Mouse (Mus musculus) MEL (cell line): ENCODE measurements around the gene Rpia. TPM values are rescaled to one million over a fixed set of nuclear protein-coding genes. Genes with fewer than 3 reads are reported as not detected.

Source experiments
- DNase-seq: peaks from one replicate; pipeline ENCODE4 v3.0.0; 2011; ENCODE audit warnings: low read depth, low spot score
- H3K27ac ChIP-seq: 2 replicates; pipeline ENCODE4 v1.5.1; 2012; ENCODE audit warnings: low read depth, mild to moderate bottlenecking, control low read depth, low read length, moderate library complexity; ENCODE audit not compliant: control insufficient read depth
- H3K27me3 ChIP-seq, 2 experiments: fragments of 150-350 bp in 1 of 2; sonication (generic) in 1 of 2; 2 replicates each; pipeline ENCODE4 v1.6.1; 2012; ENCODE audit warnings: low read length in 2 of 2, mild to moderate bottlenecking in 2 of 2, improper control_type of control experiment in 1 of 2, moderate library complexity in 1 of 2; ENCODE audit not compliant: insufficient read depth in 2 of 2, control insufficient read depth in 1 of 2
- H3K36me3 ChIP-seq, 2 experiments: 2 replicates each; pipeline ENCODE4 v1.6.1; 2012 to 2014; ENCODE audit warnings: low read length in 2 of 2, improper control_type of control experiment in 1 of 2, inconsistent platforms in 1 of 2, mild to moderate bottlenecking in 1 of 2; ENCODE audit not compliant: insufficient read depth in 2 of 2, control insufficient read depth in 1 of 2
- H3K4me1 ChIP-seq, 2 experiments: fragments of 150-350 bp in 1 of 2; sonication (generic) in 1 of 2; 2 replicates each; pipeline ENCODE4 v1.6.1; 2012; ENCODE audit warnings: low read length in 2 of 2, improper control_type of control experiment in 1 of 2, mild to moderate bottlenecking in 1 of 2; ENCODE audit not compliant: insufficient read depth in 2 of 2, control insufficient read depth in 1 of 2
- H3K4me3 ChIP-seq, 2 experiments: fragments of 150-350 bp in 1 of 2; sonication (generic) in 1 of 2; 2 replicates each; pipeline ENCODE4 v1.5.1; 2012; ENCODE audit warnings: low read depth in 2 of 2, low read length in 2 of 2, mild to moderate bottlenecking in 2 of 2, moderate library complexity in 2 of 2, control low read depth in 1 of 2, improper control_type of control experiment in 1 of 2; ENCODE audit not compliant: control insufficient read depth in 1 of 2, insufficient read depth in 1 of 2
- H3K79me2 ChIP-seq: 2 replicates; pipeline ENCODE4 v1.6.1; 2012; ENCODE audit warnings: mild to moderate bottlenecking, low read length, moderate library complexity; ENCODE audit not compliant: control insufficient read depth, poor library complexity, insufficient read depth
- H3K9ac ChIP-seq: 2 replicates; pipeline ENCODE4 v1.6.1; 2012; ENCODE audit warnings: low read depth, mild to moderate bottlenecking, control low read depth, low read length, moderate library complexity; ENCODE audit not compliant: control insufficient read depth, poor library complexity, severe bottlenecking
- H3K9me3 ChIP-seq: fragments of 150-350 bp; sonication (generic); replicated peaks from 2 replicates; pipeline ENCODE4 v1.6.1; 2012; ENCODE audit warnings: mild to moderate bottlenecking, low read length, improper control_type of control experiment, moderate library complexity; ENCODE audit not compliant: insufficient read depth
- CTCF ChIP-seq, 3 experiments: IDR thresholded peaks in 2 of 3; conservative IDR thresholded peaks in 1 of 3; 2 replicates each; pipeline ENCODE4 v1.5.1; 2011 to 2012; ENCODE audit warnings: low read length in 3 of 3, low read depth in 2 of 3, mild to moderate bottlenecking in 2 of 3, improper control_type of control experiment in 1 of 3, inconsistent platforms in 1 of 3, mixed read lengths in 1 of 3, moderate library complexity in 1 of 3; ENCODE audit not compliant: control insufficient read depth in 1 of 3, insufficient read depth in 1 of 3, poor library complexity in 1 of 3, severe bottlenecking in 1 of 3
- ETS1 ChIP-seq: IDR thresholded peaks from 2 replicates; pipeline ENCODE4 v1.6.1; 2012; ENCODE audit warnings: low read depth, mild to moderate bottlenecking, inconsistent platforms, low read length, improper control_type of control experiment, moderate library complexity
- GABPA ChIP-seq: IDR thresholded peaks from 2 replicates; pipeline ENCODE4 v1.6.1; 2012; ENCODE audit warnings: low read depth, mild to moderate bottlenecking, inconsistent platforms, low read length, improper control_type of control experiment, moderate library complexity
- GATA1 ChIP-seq: IDR thresholded peaks from 2 replicates; pipeline ENCODE4 v1.6.1; 2011; ENCODE audit warnings: low read depth, low read length, improper control_type of control experiment
- HCFC1 ChIP-seq: IDR thresholded peaks from 2 replicates; pipeline ENCODE4 v1.6.1; 2012; ENCODE audit warnings: low read depth, mild to moderate bottlenecking, inconsistent platforms, low read length, improper control_type of control experiment, moderate library complexity
- JUND ChIP-seq: IDR thresholded peaks from 2 replicates; pipeline ENCODE4 v1.6.1; 2011; ENCODE audit warnings: low read depth, mild to moderate bottlenecking, improper control_type of control experiment, low read length
- KAT2A ChIP-seq: conservative IDR thresholded peaks from 2 replicates; pipeline ENCODE4 v1.6.1; 2012; ENCODE audit warnings: low read depth, low read length, improper control_type of control experiment, inconsistent platforms
- MAX ChIP-seq: IDR thresholded peaks from 2 replicates; pipeline ENCODE4 v1.6.1; 2011; ENCODE audit warnings: low read length, improper control_type of control experiment
- MYC ChIP-seq: IDR thresholded peaks from 2 replicates; pipeline ENCODE4 v1.6.1; 2011; ENCODE audit warnings: low read depth, mild to moderate bottlenecking, low read length, improper control_type of control experiment, moderate library complexity
- POLR2AphosphoS5 ChIP-seq: IDR thresholded peaks from 2 replicates; pipeline ENCODE4 v1.6.1; 2012; ENCODE audit warnings: low read depth, borderline replicate concordance, mild to moderate bottlenecking, inconsistent platforms, low read length, moderate library complexity, mixed read lengths
- RAD21 ChIP-seq: IDR thresholded peaks from 2 replicates; pipeline ENCODE4 v1.6.1; 2011; ENCODE audit warnings: mild to moderate bottlenecking, low read depth, low read length, improper control_type of control experiment
- UBTF ChIP-seq: IDR thresholded peaks from 2 replicates; pipeline ENCODE4 v1.6.1; 2012; ENCODE audit warnings: low read depth, mild to moderate bottlenecking, inconsistent platforms, low read length, improper control_type of control experiment, moderate library complexity, borderline replicate concordance; ENCODE audit not compliant: insufficient read depth
- USF1 ChIP-seq: IDR thresholded peaks from 2 replicates; pipeline ENCODE4 v1.6.1; 2014; ENCODE audit warnings: low read depth, mild to moderate bottlenecking, inconsistent platforms, low read length, improper control_type of control experiment, moderate library complexity
- ZC3H11A ChIP-seq: IDR thresholded peaks from 2 replicates; pipeline ENCODE4 v1.6.1; 2012; ENCODE audit warnings: low read depth, mild to moderate bottlenecking, inconsistent platforms, low read length, improper control_type of control experiment
- ZKSCAN1 ChIP-seq: IDR thresholded peaks from 2 replicates; pipeline ENCODE4 v1.6.1; 2012; ENCODE audit warnings: low read depth, mild to moderate bottlenecking, inconsistent platforms, low read length, improper control_type of control experiment, moderate library complexity
- ZMIZ1 ChIP-seq: IDR thresholded peaks from 2 replicates; pipeline ENCODE4 v1.6.1; 2012; ENCODE audit warnings: low read depth, mild to moderate bottlenecking, inconsistent platforms, low read length, improper control_type of control experiment, moderate library complexity
- polyA plus RNA-seq, 2 experiments: library from polyadenylated mRNA; stranded (reverse) in 1 of 2; unstranded in 1 of 2; fragments of >175 nt in 1 of 2; fragments of >200 nt in 1 of 2; gene quantifications; 2 replicates each; pipeline versions ENCODE4 v1.2.1 to v1.2.4; 2012; ENCODE audit warnings: low replicate concordance in 2 of 2, low read depth in 1 of 2; ENCODE audit not compliant: insufficient read length in 2 of 2, insufficient read depth in 1 of 2, missing spikeins in 1 of 2
- total RNA-seq: library from RNA; depleted of rRNA; stranded (reverse); fragments of 300-350 nt; gene quantifications from 2 replicates; pipeline ENCODE4 v1.2.3, GENCODE M21; 2012

The Rpia gene
- total and polyA plus RNA-seq, 3 experiments, result 93.4 to 238 (median 180) TPM

- DNase-seq, result no peak
- no peak overlapping the region for H3K9ac ChIP-seq
- no peaks in the 10 kb centered on the region for H3K9me3 ChIP-seq
- 0 out of 4 replicates have a peak, but pooled peaks cover 0 to 2% of the 10 kb centered on the region in 2 experiments for H3K36me3 ChIP-seq
- no peaks in the 10 kb centered on the region for H3K79me2 ChIP-seq
- TF ChIP-seq MYC (no peak), ZC3H11A (no peak), ZKSCAN1 (no peak), RAD21 (no peak)
- TF ChIP-seq, all 39 proteins: peak for 0
- H3K27me3 ChIP-seq, result no peaks in the 10 kb centered on the region
- H3K27ac ChIP-seq, result no peak overlapping the region
- no peak overlapping the region for H3K4me3 ChIP-seq
- H3K4me1 ChIP-seq, result peaks cover 0 to 6% of the 10 kb centered on the region in 2 experiments; a peak in 1 of 4 replicates
These were observed 44.3 kb downstream of the Rpia start for GRCm38 (mm10) chr6:70747702-70748101.

GRCm38 (mm10) chr6:70743902-70744301, 48.1 kb downstream of the Rpia start:
- no peak for DNase-seq
- Histone ChIP-seq H3K79me2 (no peaks in the 10 kb centered on the region), H3K4me3 (no peak overlapping the region), H3K9ac (no peak overlapping the region), H3K36me3 (peaks cover 0 to 8% of the 10 kb centered on the region in 2 experiments; a peak in 2 of 4 replicates), H3K9me3 (no peaks in the 10 kb centered on the region), H3K4me1 (peaks cover 3 to 5% of the 10 kb centered on the region in 2 experiments; a peak in 3 of 4 replicates), H3K27me3 (no peaks in the 10 kb centered on the region), H3K27ac (no peak overlapping the region)
- TF ChIP-seq ETS1 (no peak), JUND (no peak), USF1 (no peak), ZMIZ1 (no peak), HCFC1 (no peak), CTCF (IDR thresholded peaks at IDR 0.05 in 2 of 3, conservative IDR thresholded peaks at IDR 0.05 in 1 of 3; ENCODE audit: control insufficient read depth in 1 of 3, insufficient read depth in 1 of 3, low read depth in 2 of 3, low read length in 3 of 3, poor library complexity in 1 of 3, severe bottlenecking in 1 of 3) (no peak), GABPA (no peak), ZC3H11A (no peak), ZKSCAN1 (no peak), KAT2A (no peak), UBTF (no peak), POLR2AphosphoS5 (no peak), RAD21 (no peak), MAX (no peak), GATA1 (no peak)
